Mouse (Mus musculus) heart, embryonic 10.5 days (tissue): ENCODE data around the gene Gm3233. TPM values are rescaled to one million over a fixed set of nuclear protein-coding genes. Genes with fewer than 3 reads are reported as not detected.
"Not testable (repeated sequence)": the region's sequence is repeated elsewhere in the genome, so short reads cannot be mapped to it uniquely, and the experiment has no call there.

Experiments used
- DNase-seq: peaks from one replicate; pipeline ENCODE4 v3.0.0-alpha.2; 2017; ENCODE audit warnings: low spot score
- H3K27ac ChIP-seq: fragments of 300-500 bp; sonication (generic); 2 replicates; pipeline ENCODE4 v1.5.1; 2016; ENCODE audit warnings: mild to moderate bottlenecking
- H3K27me3 ChIP-seq: fragments of 300-500 bp; sonication (generic); 2 replicates; pipeline ENCODE4 v1.6.1; 2016; ENCODE audit warnings: mild to moderate bottlenecking; ENCODE audit not compliant: poor library complexity, insufficient read depth, severe bottlenecking
- H3K36me3 ChIP-seq: fragments of 300-500 bp; sonication (generic); 2 replicates; pipeline ENCODE4 v1.6.1; 2016; ENCODE audit warnings: mild to moderate bottlenecking, moderate library complexity
- H3K4me1 ChIP-seq: fragments of 300-500 bp; sonication (generic); 2 replicates; pipeline ENCODE4 v1.6.1; 2016; ENCODE audit warnings: mild to moderate bottlenecking
- H3K4me3 ChIP-seq: fragments of 300-500 bp; sonication (generic); 2 replicates; pipeline ENCODE4 v1.5.1; 2016; ENCODE audit warnings: mild to moderate bottlenecking, moderate library complexity
- H3K9me3 ChIP-seq: fragments of 300-500 bp; sonication (generic); 2 replicates; pipeline ENCODE4 v1.6.1; 2016; ENCODE audit warnings: mild to moderate bottlenecking, moderate library complexity
- WGBS: fragments of 180-500 bp; shearing (Covaris S2); methylation state at CpG from one replicate; pipeline ENCODE4 v1.1.7; 2016; 5-methylcytosine and 5-hydroxymethylcytosine counted together
- polyA plus RNA-seq: library from polyadenylated mRNA; unstranded; fragments of >200 nt; fragmentation: Nextera tagmentation; extraction: Ambion mirVana; gene quantifications from 2 replicates; pipeline ENCODE4 v1.2.1, GENCODE M21; 2016

Gene Gm3233
- polyA plus RNA-seq, 1 experiment from 2014 or later, result not detected

GRCm38 (mm10) chr10:77769727-77770126 is 10.2 kb upstream of the Gm3233 start:
- no peak overlapping the region for H3K27ac ChIP-seq
- H3K36me3 ChIP-seq, result no peaks in the 10 kb centered on the region
- 78% methylated on average over 1 of the region's 1 CpGs for WGBS
- H3K27me3 ChIP-seq, result no peaks in the 10 kb centered on the region
- H3K9me3 ChIP-seq, result no peaks in the 10 kb centered on the region
- no peak for DNase-seq
- H3K4me1 ChIP-seq, result no peaks in the 10 kb centered on the region
- no peak overlapping the region for H3K4me3 ChIP-seq

GRCm38 (mm10) chr10:77753448-77753847 is 6.0 kb downstream of the Gm3233 start:
- no peak overlapping the region for H3K27ac ChIP-seq
- no peak for DNase-seq
- no peak overlapping the region for H3K4me3 ChIP-seq
- no peaks in the 10 kb centered on the region for H3K4me1 ChIP-seq
- H3K36me3 ChIP-seq, result no peaks in the 10 kb centered on the region
- H3K27me3 ChIP-seq, result peaks cover 6% of the 10 kb centered on the region; the same call in 1 of the 2 replicates
- H3K9me3 ChIP-seq, result no peaks in the 10 kb centered on the region

- H3K36me3 ChIP-seq, H3K27me3 ChIP-seq, DNase-seq, H3K4me1 ChIP-seq, H3K27ac ChIP-seq, H3K9me3 ChIP-seq, H3K4me3 ChIP-seq: not testable (repeated sequence)
- 64% methylated on average over 3 of the region's 3 CpGs for WGBS
Observed at GRCm38 (mm10) chr10:77752312-77752711, 7.2 kb downstream of the Gm3233 start.

- WGBS, result 53% methylated on average over 1 of the region's 1 CpGs
- not testable (repeated sequence) for H3K9me3 ChIP-seq, H3K4me1 ChIP-seq, H3K36me3 ChIP-seq, H3K4me3 ChIP-seq, H3K27me3 ChIP-seq, DNase-seq, H3K27ac ChIP-seq
Observed at GRCm38 (mm10) chr10:77751254-77751653, 8.2 kb downstream of the Gm3233 start, which contains the start of gene Gm9736. Gene Gm9736, minus strand, starts transcription at chr10:77751354.

GRCm38 (mm10) chr10:77750686-77751085 is 8.8 kb downstream of the Gm3233 start:
- not testable (repeated sequence) for H3K4me1 ChIP-seq

GRCm38 (mm10) chr10:77741924-77742688 is 17.4 kb downstream of the Gm3233 start, which contains the start of gene Gm18596:
Gene Gm18596, minus strand, starts transcription at chr10:77742638.
- not testable (repeated sequence) for H3K4me3 ChIP-seq, DNase-seq, H3K4me1 ChIP-seq, H3K27me3 ChIP-seq, H3K9me3 ChIP-seq, H3K36me3 ChIP-seq, H3K27ac ChIP-seq
- WGBS, result 60% methylated on average over 4 of the region's 5 CpGs

More at GRCm38 (mm10) chr10:77750686-77751085, 8.8 kb downstream of the Gm3233 start:
- not testable (repeated sequence) for H3K36me3 ChIP-seq, H3K27me3 ChIP-seq, H3K9me3 ChIP-seq, H3K27ac ChIP-seq, H3K4me3 ChIP-seq, DNase-seq
- WGBS, result 73% methylated on average over 1 of the region's 1 CpGs

- H3K4me3 ChIP-seq, result no peak overlapping the region
- H3K9me3 ChIP-seq, result peaks cover 7% of the 10 kb centered on the region; the same call in 1 of the 2 replicates
- 0 out of 2 replicates have a peak, but pooled peaks cover 5% of the 10 kb centered on the region for H3K4me1 ChIP-seq
- no peak overlapping the region for H3K27ac ChIP-seq
- WGBS, result 88% methylated on average over 4 of the region's 4 CpGs
- peaks cover 8% of the 10 kb centered on the region; the same call in 1 of the 2 replicates for H3K27me3 ChIP-seq
- no peak for DNase-seq
- H3K36me3 ChIP-seq, result no peaks in the 10 kb centered on the region
Observed at GRCm38 (mm10) chr10:77738929-77739328, 20.6 kb downstream of the Gm3233 start.

- no peak overlapping the region for H3K27ac ChIP-seq
- no peak overlapping the region for H3K4me3 ChIP-seq
- 81% methylated on average over 1 of the region's 1 CpGs for WGBS
- peaks cover 7% of the 10 kb centered on the region; the same call in 1 of the 2 replicates for H3K9me3 ChIP-seq
- H3K36me3 ChIP-seq, result no peaks in the 10 kb centered on the region
- no peak for DNase-seq
- no peaks in the 10 kb centered on the region for H3K27me3 ChIP-seq
- 0 out of 2 replicates have a peak, but pooled peaks cover 5% of the 10 kb centered on the region for H3K4me1 ChIP-seq
Observed at GRCm38 (mm10) chr10:77735928-77736327, 23.6 kb downstream of the Gm3233 start.

GRCm38 (mm10) chr10:77729241-77729640 is 30.2 kb downstream of the Gm3233 start:
- H3K27me3 ChIP-seq, result no peaks in the 10 kb centered on the region; the same call in 1 of the 2 replicates
- WGBS, result 56% methylated on average over 4 of the region's 4 CpGs
- no peaks in the 10 kb centered on the region for H3K9me3 ChIP-seq
- no peaks in the 10 kb centered on the region for H3K4me1 ChIP-seq
- H3K4me3 ChIP-seq, result no peak overlapping the region
- no peak for DNase-seq
- no peaks in the 10 kb centered on the region for H3K36me3 ChIP-seq
- no peak overlapping the region for H3K27ac ChIP-seq

- WGBS, result 58% methylated on average over 4 of the region's 4 CpGs
- no peaks in the 10 kb centered on the region for H3K36me3 ChIP-seq
- H3K4me1 ChIP-seq, result no peaks in the 10 kb centered on the region
- no peak overlapping the region for H3K27ac ChIP-seq
- H3K9me3 ChIP-seq, result no peaks in the 10 kb centered on the region
- H3K27me3 ChIP-seq, result no peaks in the 10 kb centered on the region; the same call in 1 of the 2 replicates
- H3K4me3 ChIP-seq, result no peak overlapping the region
- no peak for DNase-seq
Observed at GRCm38 (mm10) chr10:77728280-77728679, 31.2 kb downstream of the Gm3233 start.

- H3K27ac ChIP-seq, result no peak within 1 kb of the TSS
- no peaks in the 10 kb centered on the region for H3K36me3 ChIP-seq
- WGBS, result 28% methylated on average over 3 of the region's 3 CpGs
- H3K4me1 ChIP-seq, result no peaks in the 10 kb centered on the region
- no peak within 1 kb of the TSS for H3K4me3 ChIP-seq
- no peaks in the 10 kb centered on the region for H3K9me3 ChIP-seq
- no peak for DNase-seq
- no peaks in the 10 kb centered on the region; the same call in 1 of the 2 replicates for H3K27me3 ChIP-seq
Observed at GRCm38 (mm10) chr10:77726186-77726585, 33.3 kb downstream of the Gm3233 start, which contains the start of gene Gm10100. Gene Gm10100, plus strand, starts transcription at chr10:77726486.

- WGBS, result 74% methylated on average over 8 of the region's 8 CpGs
- DNase-seq, result no peak
Observed at GRCm38 (mm10) chr10:77724855-77725254, 34.6 kb downstream of the Gm3233 start.

GRCm38 (mm10) chr10:77720299-77720698 is 39.2 kb downstream of the Gm3233 start, which contains the start of gene Krtap12-1:
Gene Krtap12-1, plus strand, starts transcription at chr10:77720599.
- not testable (repeated sequence) for H3K4me1 ChIP-seq, H3K27ac ChIP-seq, DNase-seq, H3K4me3 ChIP-seq, H3K9me3 ChIP-seq, H3K36me3 ChIP-seq, H3K27me3 ChIP-seq
- 73% methylated on average over 1 of the region's 1 CpGs for whole genome bisulfite sequencing

More at GRCm38 (mm10) chr10:77724855-77725254, 34.6 kb downstream of the Gm3233 start:
- Histone ChIP-seq H3K36me3 (no peaks in the 10 kb centered on the region), H3K9me3 (0 out of 2 replicates have a peak, but pooled peaks cover 4% of the 10 kb centered on the region), H3K4me3 (no peak overlapping the region), H3K4me1 (no peaks in the 10 kb centered on the region), H3K27ac (no peak overlapping the region), H3K27me3 (no peaks in the 10 kb centered on the region; the same call in 1 of the 2 replicates)
